Mouse (Mus musculus) lung, adult 18-20 months (tissue): ENCODE measurements around the gene Pcsk5.

Source experiments
- DNase-seq, 2 experiments: peaks; one replicate each; pipeline ENCODE4 v3.0.0; 2022; ENCODE audit warnings: mixed read lengths in 2 of 2

The Pcsk5 gene

DNA sequence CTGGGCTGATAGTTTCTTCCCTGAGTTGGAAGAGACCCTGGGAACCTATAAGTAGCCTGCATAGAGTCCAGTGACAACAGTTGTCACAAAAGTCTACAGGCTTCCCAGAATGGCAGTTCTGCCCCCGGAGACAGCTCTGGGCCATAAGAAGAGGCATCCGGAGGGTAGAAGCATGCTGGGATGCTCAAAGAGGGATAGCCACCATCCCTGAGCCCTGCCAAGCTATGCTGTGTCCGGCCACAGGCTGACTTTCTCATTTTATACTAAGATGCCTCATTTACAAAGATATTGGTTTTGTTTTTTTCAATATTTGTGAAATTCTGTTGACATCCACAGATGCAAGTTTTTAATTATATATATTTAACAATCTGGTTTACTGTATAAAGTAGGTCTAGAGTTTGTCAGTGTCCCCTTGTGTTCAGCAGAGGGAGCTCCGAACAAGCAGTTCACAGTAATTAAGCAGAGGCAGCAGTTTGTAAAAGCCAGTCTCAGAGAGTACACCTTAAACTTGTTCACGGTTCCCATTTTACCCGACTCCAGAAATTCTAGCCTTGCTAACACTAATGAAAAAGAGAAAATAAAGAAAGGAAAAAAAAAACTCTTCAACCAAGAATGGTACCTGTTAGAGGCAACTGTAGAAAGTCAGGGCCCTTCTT is 369.7 kb downstream of the Pcsk5 start:
- peak in 1 of 2 experiments; percentile 14 for DNase-seq

DNA sequence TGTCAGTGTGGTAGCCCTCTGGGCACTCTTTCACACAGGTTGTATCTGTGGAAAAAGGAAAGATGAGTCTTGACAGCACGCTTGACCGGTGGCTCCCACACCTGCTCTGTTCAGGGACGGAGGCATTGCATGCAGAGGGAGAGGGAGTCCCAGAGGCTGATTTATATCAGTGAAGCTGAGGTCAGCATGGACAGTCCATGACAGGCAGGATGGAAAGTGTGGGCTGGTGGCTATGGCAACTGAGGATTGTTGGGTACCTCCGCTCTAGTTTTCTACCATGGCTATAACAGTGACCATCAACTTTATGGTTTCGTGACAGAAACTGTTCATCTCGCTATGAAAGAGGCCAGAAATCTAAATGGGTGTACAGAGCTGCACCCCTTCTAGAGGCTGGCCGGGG is 385.4 kb downstream of the Pcsk5 start:
- no peak for DNase-seq

DNA sequence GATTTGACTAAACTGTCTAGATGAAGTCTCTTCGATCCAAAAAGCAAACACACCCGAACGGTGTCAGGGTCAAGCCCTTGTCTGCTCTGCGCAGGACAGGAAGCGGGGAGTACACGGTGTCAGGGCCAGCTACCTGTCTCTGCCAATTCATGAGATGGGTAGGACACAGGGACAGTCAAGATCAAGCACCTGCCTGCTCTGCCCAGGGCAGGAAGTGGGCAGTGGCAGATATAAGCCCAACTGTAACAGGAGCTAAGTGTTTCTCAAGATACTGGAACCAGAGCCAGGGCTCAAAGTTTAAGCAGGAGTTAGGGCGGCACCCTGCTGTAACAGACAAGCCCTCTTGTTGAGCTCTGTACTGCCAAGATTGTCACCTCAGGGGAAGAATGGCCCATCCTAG is 393.9 kb downstream of the Pcsk5 start:
- no peak for DNase-seq

DNA sequence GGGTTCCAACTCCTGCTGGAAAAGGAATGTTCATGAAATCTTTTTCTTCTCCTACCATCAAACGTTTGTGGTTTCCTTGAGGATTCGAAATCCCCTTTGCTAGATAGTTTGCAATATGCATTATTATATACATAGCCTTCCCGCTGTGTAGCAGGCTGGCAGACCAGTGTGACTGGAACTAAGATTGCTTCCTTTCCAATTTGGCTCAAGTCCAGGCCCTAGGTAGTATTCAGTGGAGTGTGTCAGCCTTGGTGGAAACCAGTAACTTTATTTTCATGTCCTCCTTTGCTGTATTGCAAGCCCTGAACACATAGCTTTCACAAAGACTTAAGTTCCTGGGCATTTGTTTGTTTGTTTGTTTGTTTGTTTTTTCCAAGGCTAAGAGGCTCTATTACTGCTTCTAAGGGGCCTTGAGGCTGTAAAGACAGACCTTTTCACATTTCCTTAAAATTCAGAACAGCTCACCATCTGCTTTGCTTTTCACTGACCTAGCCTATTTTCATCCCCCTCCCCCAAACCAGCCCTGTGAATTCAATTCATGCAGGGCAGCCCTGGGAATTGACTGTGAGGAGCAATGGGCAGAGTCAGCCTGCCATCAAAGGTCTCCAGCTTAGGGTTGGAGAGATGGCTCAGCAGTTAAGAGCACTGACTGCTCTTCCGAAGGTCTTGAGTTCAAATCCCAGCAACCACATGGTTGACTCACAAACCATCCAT is 397.8 kb downstream of the Pcsk5 start:
- DNase-seq: no peak

DNA sequence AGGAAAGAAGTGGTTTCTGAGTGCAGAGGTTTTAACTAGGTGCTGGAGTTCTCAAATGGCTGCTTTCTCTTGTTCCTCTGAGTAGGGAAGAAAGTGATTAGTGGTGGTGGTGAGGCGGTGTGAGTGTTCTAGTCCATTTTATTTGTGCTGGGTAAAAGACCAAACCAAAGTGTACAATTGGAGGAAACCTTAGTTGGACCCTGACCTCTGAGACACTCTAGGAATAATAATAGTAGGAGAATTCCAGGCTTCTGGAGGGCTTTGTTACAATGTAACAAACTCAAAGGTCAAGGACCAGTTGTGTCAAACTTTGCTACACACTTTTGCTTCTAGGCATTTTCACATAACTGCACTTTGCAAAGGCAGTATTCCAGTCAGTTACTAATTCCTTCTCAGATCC is 400.8 kb downstream of the Pcsk5 start:
- DNase-seq: no peak

DNA sequence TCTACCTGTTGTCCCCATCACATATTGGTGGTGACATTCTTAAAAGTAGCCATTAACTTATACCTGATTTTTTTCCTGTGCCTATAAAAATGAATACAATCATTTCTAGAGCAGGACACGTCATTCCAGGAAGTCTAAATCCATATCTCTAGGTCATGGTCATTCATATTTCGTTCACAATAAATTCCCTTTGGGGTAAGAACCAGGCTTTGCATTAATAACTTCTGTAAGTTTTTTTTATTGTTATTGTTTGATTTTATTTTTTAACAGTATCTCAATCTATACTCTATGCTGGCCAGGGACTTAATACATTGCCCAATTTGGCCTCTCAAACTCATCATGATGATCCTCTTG is 408.9 kb downstream of the Pcsk5 start:
- DNase-seq: no peak

DNA sequence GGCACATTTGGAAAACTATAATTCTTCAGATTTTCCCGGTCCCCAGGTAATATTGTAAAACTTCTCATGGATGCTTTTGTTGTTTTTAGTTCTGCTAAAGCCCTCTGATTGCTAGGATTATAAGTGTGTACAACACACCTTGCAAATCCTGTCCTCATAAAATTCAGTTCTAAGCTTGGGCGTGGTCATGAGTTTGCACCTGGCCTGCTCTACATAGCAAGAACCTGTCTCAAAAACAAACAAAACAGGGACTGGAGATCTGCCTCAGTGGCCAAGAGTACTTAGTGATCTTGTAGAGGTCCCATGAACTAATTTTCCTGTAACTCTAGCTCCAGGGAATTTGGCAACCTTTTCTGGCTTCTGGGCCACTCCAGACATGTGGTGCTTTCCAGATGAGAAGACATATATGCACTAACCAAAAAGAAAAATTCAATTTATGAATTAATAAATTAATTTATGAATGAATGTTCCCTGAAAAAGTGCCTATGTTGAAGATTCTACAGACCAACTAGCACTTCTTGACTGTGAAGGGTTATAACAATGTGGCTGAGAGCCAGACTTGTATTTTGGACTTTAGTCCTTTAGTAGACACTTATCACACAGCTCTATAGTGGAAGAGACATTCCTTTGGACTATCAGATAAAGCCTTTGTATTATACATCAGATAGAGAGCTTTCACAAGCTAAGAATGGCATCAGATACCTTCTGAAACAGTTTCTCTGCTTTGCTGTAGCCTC is 409.4 kb downstream of the Pcsk5 start:
- peak in 1 of 2 experiments; percentile 11 for DNase-seq

DNA sequence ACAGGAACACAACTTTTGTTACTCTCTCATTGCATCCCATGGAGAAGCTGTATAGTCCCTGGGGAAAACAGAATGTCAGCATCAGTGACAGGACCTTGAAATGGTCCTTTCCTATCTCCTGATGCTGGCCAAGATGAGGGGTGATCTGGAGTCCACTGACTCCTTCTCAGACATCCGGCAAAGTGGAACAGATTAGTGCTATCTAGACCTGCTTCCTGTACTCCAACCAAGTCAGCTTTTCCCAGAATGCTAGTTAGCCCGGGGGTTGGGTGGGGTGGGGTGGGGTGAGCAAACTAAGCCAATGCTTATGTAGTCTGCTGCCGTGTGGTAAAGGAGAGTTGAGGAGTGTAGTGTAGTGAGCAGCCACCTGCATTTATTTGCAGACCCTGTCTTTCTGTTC is 414.1 kb downstream of the Pcsk5 start:
- no peak for DNase-seq

DNA sequence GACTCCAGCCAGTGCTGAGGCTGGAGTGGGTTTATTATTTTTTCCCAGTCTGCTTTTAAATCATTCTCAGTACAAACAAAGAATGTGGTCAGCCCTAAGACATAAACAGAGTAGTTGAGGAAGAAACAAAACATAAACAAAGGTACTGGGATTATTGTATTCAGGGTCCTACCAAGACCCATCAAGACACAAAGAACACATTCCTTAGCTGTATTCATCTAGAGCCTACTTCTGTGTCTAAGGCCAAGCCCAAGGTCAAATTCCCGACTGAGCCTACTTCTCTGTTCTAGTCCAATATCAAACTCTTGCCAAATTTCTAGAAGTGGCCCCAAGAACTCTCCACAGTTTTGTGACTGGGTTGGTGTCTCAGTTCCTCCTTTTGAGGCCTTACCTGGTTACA is 419.6 kb downstream of the Pcsk5 start:
- DNase-seq: no peak

DNA sequence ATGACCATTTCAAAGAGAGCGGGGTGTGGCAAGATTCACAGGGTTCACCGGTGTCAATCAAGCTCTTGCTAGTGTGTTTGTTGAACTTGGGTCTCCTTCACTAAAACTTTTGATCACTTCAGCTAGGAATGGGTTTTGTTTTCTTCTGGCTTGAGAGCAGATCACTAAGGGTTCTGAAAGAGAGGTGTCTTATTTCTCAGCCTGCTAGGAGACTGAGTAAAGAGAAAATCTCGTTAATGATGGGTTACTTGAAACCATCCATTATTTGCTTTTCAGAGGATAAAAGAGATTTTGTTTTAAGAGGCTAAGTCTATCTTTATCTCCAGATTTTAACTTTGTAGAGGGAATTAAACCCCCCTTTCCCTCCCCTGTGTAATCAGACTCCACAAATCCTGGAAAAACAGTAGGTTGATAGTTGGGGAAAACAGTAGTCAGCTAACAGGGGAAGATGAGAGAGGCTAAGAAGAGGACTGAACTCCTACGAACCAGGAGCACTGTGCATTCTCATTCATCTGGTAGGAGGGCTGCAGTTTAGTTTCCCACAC is 424.4 kb downstream of the Pcsk5 start:
- no peak for DNase-seq

DNA sequence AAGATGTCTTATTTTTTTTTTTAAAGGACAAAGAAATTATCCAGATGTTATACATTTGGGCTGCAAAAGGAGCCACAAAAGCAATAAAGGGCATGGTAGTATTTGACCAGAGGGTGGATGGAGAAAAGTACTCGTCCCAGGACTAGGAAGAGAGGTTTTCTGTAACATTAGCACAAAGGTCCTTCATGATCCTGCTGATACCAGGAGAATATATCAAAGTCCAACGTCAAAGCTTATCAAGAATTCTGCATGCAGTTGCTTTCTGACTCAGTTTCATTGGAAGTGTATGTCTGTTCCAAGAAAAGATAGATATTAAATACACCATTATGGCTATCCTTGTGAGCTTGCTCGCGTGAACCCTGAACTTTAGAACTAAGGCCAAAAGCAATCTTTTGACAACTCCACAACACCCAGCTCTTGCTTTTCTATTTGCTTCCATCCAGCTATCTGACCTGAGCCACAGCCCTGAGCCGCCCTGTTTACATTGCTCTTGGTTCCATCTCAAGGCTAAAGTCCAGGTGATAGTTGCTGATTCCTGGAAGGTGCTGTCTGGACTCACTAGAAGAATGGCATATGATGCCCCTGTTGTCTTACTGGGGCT is 426.9 kb downstream of the Pcsk5 start:
- no peak for DNase-seq

DNA sequence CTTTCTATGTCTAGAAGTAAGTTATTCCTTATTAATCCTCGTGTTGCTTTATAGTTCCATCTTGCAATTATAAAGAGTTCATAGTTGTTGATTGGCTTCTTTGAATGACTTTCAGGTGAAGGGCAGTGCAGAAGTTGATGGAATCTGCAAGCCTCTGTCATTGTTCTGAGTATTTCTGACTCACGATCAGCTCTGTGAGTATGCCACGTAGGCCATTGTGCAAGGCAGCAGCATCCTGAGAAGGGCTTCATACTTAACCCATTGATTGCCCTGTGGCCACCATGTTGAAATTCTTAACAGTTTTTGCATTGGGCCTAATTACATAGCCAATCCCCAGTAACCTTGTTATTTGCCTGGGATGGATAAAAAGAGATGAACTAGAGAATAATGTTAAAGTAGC is 428.1 kb downstream of the Pcsk5 start:
- DNase-seq: no peak

DNA sequence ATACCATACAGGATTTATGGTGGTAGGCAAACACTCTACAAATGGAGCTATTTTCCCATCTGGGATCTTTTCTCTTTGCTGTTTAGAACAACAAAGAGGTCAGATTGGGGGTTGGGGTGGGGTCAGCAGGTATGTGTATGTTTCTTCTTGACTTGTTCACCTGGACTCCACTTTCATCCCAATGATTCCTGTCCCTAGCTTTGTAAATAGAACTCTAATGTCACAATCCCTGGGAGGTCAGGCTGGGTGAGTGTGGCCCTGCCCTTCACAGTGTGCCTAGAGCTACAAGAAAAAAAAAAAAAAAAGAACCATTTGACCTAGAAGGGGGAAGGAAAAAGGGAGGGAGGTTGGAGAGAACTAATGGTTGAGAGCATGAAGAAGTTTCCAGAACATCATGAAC is 428.8 kb downstream of the Pcsk5 start:
- DNase-seq: no peak

DNA sequence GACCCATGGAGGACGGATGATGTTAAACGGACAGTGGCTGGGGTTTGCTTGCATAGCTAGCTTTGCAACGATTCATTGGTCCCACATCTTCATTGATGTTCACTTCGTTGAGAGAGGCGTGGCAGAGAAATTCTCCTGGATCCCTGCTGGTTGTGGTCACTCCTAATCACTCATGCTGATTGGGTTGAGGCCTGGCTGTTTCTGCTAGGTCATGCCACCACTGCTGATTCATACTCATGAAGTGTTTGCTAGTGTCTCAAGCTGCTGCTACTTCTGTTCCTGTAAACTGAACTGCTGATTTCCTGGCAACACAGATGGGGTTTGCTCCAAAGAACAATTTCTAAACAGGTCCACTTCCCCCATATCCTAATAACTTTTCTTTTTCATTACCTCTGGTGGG is 430.6 kb downstream of the Pcsk5 start:
- DNase-seq: no peak

DNA sequence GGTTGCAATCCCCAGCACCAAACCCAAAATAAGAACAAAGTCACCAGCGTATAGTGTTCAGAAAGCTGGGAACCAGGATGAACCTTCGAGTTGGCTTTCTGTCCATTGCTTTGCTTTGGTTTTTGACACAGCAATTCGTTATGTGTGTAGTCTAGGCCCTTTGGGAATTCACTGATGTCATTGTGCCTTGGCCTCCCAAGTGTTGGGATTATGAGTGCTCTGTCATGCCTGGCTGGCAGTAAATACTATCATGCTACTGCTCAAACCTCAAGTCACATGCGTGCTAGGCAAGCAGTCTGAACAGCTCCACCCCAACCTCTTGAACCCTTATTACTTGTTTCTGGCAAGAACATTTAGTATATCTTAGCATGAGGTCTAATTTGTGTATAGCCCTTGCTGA is 434.3 kb downstream of the Pcsk5 start:
- DNase-seq: no peak

DNA sequence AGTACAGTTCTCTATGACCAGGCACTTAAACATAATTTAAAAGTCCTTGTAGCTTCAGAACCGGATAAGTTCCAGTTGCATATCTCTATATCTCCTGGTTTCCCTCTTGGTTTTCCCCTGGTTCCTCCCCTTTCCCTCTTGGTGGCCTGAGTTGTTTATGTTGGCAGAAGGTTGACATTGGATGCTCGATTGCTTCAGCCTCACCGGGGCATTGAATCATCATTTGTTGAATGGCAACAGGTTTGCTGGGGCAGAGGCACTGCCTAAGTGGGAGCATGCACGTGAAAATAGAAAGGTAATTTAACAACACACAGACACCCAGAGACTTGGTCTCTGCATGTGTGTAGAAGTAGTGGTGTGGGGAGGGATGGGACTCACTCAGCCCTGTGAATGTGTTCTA is 436.9 kb downstream of the Pcsk5 start:
- peak in 1 of 2 experiments; percentile 42 for DNase-seq

DNA sequence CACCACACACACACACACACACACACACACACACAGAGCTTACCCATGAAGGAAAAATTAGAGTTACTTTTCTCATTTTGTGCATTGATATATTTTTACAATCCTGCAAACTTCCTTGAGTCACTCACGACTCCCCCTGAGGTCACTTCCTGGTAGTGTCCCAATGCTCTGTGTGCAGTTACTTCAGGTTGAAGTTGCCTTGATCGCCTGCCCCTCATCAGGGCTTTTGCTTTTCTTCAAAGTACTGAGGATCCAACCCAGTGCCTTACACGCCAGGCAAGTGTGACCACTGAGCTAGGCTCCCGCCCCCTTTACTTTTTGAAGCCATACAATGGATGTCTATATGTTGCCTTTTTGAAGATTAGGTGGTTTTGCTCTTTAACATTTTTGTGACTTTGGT is 437.5 kb downstream of the Pcsk5 start:
- DNase-seq: no peak

DNA sequence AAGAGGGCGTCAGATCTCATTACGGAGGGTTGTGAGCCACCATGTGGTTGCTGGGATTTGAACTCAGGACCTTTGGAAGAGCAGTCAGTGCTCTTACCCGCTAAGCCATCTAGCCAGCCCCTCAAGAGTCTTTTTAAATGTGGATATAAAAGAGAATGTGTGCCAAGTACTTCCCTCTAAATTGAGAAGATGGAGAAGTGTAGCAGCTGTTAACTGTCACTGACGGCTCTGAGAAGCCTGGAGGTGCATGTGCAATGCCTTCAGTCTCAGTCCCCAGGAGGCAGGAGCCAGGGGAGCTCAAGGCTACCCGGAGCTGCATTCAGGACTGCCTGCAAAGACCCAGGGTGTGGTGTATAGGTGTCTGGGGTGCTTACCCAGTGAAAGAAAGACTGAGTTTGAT is 439.5 kb downstream of the Pcsk5 start:
- no peak for DNase-seq

DNA sequence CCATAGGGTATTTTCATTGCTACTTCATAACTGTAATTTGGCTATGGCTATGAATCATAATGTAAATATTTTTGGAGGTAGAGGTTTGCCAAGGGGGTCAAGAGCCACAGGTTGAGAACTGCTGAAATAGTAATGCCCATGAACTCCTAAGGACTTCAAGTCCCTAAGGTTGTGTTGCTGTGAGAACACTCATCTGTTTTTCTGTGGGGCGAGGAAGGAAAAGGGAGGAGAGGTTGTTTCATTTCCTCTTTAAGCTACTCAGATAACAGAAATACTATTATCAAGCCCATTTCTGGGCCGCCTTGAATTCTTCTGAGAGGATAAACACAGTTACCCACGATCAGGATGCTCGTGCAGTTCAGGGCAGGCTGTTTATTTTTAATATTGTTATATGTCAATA is 440.6 kb downstream of the Pcsk5 start:
- peak in 1 of 2 experiments; percentile 56 for DNase-seq

DNA sequence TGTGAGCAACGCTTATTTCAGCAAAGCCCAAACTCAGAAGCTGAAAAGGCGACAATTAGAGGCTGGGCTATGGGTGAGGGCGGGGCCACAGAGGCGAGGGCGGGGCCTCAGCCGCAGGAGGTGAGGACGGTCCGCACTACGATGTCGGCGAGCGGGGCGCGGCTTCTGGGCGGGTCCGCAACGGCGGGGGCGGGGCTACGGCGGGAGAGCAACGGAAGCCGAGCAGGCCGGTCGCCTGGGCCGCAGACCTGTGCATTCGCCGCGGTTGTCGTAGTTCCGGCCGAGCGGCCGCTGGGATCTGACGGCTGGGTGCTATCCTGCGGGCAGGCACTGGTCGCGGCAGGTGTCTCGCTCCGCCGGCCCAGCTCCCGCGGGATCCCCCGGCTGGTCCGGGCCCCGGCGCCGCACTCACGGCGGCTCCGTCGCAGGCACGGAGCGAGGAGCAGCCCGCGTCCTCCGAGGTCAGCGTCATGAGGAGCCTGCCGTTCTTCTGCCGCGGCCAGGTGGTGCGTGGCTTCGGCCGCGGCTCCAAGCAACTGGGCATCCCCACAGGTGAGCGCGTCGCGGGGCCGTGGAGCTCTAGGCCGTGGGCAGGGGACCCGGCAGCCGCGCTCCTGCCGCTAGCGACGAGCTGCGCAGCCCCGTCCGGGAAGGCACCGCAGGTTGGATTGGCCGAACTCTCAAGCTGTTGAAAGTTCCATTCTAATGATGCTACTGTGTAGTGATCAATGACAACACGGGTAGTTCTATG is 443.4 kb downstream of the Pcsk5 start, which contains the start of gene Rfk:
Rfk (plus strand) TSS at position 203 of the 751 bp plus-strand sequence.
- DNase-seq: peak; percentile 92 to 95

DNA sequence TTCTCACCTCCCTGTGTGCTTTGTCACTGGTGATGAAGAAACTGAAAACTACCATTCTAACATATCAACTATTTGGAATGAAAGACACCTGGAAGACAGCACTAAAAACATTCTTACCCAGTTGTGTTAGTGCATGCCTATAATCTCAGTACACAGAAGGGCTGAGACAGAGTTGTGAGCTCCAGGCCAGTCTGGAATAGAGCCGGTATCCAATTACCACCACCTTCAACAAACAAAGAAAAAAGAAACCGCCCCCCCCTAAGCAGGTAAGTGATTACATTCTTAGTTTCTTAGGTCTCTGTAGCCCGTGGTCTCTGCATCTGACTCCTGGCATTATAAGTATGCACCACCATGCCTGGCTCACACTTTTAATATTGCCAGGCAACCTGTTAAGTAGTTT is 444.6 kb downstream of the Pcsk5 start:
- DNase-seq: no peak

DNA sequence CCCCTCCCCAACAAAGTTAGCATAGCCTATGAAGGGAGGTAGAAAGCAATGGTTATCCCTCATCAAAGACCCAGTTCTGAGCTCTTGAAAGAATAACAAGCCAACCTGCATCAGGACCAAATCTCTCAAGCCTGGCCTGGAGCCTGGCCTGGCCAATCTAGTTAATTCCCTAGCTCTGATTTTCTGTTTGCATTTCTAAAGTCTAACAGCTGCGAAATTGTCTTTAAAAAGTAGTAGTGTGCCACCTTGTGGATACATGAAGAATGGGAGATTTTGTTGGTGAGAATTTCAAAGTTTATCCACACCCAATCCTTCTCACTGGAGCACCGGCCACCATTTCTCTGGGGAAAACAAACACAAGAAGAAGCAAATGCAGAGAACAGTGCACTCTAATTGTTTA is 449.0 kb downstream of the Pcsk5 start:
- no peak for DNase-seq

DNA sequence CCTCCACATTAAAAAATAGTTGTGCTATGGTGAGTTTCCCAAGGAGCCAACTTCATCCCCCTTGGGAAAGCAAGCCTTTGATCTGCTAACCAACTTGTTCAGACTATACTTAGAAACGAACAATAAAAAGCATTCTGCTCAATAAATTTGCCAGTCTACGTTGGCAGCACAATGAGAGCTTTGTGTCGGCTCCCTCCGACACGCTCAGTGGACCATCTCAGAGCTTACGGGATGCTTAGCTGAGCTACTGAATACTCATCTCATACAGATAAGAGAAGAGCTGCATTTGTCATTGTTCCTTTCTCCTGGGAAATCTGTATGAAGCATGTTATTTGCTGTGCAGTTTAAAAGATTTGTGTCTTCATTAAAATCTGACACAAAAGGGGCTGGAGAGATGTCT is 451.0 kb downstream of the Pcsk5 start:
- no peak for DNase-seq
